Mouse (Mus musculus): Measurements from ENCODE around the gene Tns1. TPM values are rescaled to one million over a fixed set of nuclear protein-coding genes. Genes with fewer than 3 reads are reported as not detected.
A peak's percentile ranks its signal among the peaks of the same experiment; 100 is the strongest.

The Tns1 gene
- total RNA-seq, 2 experiments from 2014 or later: 294 to 305 TPM

DNA sequence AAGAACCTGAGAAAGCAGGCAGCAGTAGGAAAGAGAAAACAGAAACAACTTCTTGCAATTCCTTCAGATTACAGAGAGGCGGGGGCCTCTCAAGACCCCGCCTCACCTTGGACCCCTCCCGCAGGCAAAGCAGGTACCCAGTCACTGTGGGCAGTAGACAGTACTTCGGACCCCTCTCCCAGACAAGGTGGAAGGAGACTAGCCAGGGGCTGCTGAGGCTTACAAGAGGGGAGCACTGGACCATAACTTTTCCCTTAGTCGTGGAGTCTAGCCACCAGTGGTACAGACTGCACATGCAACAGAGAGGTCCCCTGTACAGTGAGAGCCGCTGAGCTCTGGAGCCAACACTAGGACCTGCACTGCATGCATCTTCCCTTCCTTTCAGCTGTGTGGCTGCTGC, 64.2 kb downstream of the Tns1 start:
- no peak for TF ChIP-seq CTCF (IDR thresholded peaks at IDR 0.05)
- no peak for DNase-seq
- intact Hi-C loops (cut with DNase I): no loop called here

DNA sequence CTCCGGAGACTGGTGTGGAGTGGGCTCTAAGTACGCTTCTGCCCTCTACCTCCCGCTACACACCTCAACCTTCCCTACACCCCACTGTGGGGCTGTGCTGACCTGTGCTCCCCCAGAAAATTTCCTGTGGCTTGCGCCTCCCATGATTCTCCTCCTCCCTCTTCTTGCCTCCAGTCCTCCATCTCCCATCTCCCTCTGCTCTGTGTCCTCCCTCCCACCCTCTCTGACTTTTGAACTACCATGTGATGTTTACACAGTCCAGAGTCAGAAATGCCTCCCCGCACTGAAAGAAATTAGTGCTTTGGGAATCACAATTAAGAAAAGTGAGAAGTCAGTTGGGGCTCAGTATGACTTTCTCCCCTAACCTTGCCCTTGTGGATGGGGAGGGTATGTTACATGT, 64.7 kb downstream of the Tns1 start:
- no peak overlapping the region for H3K4me3 ChIP-seq
- intact Hi-C loops (cut with DNase I): no loop called here
- no peak for DNase-seq
- TF ChIP-seq CTCF (IDR thresholded peaks at IDR 0.05): no peak
- no peak overlapping the region for H3K27ac ChIP-seq

More for the DNA sequence above, 64.2 kb downstream of the Tns1 start:
- Histone ChIP-seq H3K27ac (no peak overlapping the region), H3K4me3 (no peak overlapping the region)

DNA sequence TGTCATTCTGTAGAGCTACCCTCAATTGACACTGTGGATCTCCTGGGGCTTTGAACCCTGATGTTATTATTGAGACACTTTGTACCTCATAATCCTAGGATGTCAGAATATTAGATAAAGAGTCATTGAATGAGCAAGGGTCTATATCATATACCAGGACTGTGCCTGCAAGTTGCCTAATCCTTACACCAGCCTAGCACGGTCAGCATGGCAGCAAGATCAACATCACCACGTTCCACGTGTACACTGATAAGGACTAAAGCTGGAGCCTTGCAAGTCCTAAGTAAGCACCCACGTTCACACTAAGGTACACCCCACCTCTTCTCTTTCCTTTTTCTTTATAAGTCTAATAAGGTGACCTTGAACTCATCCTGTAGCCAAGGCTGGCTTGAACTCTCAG, 65.5 kb downstream of the Tns1 start:
- intact Hi-C loops (cut with DNase I): no loop called here
- Histone ChIP-seq H3K27ac (peak overlapping the region; percentile 20; the same call in 1 of the 2 replicates), H3K4me3 (no peak overlapping the region)
- no peak for DNase-seq
- TF ChIP-seq CTCF (IDR thresholded peaks at IDR 0.05): no peak

DNA sequence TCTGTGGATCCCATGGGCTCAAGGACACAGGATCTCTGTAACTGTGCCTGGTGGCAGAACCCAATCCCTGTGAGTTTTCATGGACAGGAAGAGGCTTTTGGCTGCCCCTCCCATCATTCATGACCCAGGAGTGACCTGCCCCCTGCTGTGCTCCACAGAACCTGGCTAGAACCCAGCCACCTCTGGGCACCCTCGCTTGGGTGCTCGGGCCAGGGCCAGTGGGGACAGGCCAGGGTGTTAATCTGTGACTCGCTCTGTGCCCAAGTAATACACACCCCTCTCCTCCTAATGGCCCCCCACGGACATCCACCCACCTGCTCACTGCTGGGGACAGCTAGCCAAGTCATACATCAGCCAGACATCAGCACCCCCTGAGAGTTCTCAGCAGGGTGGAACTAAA, 65.9 kb downstream of the Tns1 start:
- TF ChIP-seq CTCF (IDR thresholded peaks at IDR 0.05): no peak
- no peak for DNase-seq
- H3K4me3 ChIP-seq: no peak overlapping the region
- intact Hi-C loops (cut with DNase I): no loop called here
- peak overlapping the region; percentile 20; the same call in 1 of the 2 replicates for H3K27ac ChIP-seq

DNA sequence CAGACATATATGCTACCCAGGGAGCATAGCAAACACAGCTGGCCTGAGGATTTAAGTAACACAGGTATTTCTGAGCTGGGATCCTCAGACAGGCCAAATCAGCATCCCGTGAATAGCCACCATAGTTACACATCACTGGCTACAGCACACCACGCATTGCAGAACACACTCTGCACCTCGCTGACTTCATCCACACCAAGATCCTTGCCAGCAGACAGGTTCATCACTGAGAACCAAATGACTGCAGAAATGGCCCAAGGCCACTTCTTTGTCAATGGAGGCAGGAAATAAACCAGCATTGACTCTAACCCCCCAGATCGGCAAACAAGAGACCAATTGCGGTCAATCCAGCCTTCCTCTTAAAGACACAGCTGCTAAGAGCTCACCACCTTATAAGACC, 66.7 kb downstream of the Tns1 start:
- TF ChIP-seq CTCF (IDR thresholded peaks at IDR 0.05): no peak
- intact Hi-C loops (cut with DNase I): no loop called here
- Histone ChIP-seq H3K27ac (peak overlapping the region; percentile 0; the same call in 1 of the 2 replicates), H3K4me3 (no peak overlapping the region)
- DNase-seq: no peak

DNA sequence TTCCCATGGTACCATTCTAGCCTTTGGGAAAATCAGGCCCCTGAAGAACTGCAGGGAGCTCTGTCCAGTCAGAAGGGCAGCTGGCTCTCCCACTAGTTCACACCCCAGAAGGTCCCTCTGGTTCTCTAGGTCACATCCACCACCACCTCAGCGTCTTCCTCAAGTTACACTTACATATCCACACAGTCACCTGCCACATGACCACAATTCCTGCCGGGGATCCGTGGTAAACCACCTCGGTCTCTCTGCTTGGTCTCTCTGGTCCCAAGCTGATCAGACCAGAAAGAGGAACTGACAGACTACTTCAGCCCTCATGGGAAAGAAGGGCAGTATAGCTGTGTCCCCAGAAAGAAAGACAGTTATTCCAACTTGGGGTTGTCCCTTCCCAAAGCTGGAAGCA, 68.7 kb downstream of the Tns1 start:
- no peak for TF ChIP-seq CTCF (IDR thresholded peaks at IDR 0.05)
- no peak for DNase-seq
- Histone ChIP-seq H3K27ac (0 out of 2 replicates have a peak overlapping the region, but pooled peaks have one; percentile 20), H3K4me3 (no peak overlapping the region)
- intact Hi-C loops (cut with DNase I): no loop called here

DNA sequence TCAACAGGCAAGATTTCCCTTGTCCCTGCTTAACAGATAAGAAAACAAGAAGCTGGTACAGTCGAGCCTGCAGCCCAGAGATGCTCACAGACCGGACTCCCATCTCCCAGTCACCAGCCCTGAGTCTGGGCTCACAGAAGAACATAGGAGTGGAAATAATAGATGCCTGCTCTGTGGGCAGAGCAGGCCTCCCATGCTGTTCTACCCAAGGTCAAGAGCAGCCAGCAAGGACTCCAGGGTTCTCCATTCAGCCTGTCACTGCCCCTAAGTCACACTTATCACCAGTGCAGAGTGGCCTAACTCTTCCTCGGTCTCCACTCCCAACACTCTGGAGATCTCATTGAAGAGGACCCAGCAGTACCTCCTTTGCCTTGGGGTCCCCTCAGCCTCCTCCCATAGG, 69.8 kb downstream of the Tns1 start:
- intact Hi-C loops (cut with DNase I): no loop called here
- TF ChIP-seq CTCF (IDR thresholded peaks at IDR 0.05): no peak
- H3K27ac ChIP-seq: 0 out of 2 replicates have a peak overlapping the region, but pooled peaks have one; percentile 12
- no peak overlapping the region for H3K4me3 ChIP-seq
- DNase-seq: no peak

DNA sequence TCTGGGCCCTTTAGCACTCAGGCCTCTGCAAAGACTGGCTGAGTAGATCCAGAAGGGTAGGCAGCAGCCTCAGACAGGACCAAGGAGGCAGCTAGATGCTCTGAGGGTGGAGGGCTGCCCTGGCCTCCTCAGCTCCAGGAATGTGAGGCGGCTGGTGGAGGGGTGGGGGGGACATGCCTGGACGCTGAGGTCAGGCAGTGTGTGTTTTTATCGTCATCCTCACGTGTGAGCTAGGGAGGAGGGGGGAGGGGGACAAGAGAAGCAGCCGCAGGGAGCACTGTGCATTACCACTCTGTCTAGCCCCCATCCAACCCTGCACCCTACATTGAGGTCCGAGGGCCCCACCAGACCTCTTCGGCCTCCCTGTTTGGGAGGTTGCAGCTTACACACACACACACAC, 70.2 kb downstream of the Tns1 start:
- DNase-seq: no peak
- intact Hi-C loops (cut with DNase I): no loop called here
- TF ChIP-seq CTCF (IDR thresholded peaks at IDR 0.05): no peak
- Histone ChIP-seq H3K4me3 (no peak overlapping the region), H3K27ac (0 out of 2 replicates have a peak overlapping the region, but pooled peaks have one; percentile 8)

DNA sequence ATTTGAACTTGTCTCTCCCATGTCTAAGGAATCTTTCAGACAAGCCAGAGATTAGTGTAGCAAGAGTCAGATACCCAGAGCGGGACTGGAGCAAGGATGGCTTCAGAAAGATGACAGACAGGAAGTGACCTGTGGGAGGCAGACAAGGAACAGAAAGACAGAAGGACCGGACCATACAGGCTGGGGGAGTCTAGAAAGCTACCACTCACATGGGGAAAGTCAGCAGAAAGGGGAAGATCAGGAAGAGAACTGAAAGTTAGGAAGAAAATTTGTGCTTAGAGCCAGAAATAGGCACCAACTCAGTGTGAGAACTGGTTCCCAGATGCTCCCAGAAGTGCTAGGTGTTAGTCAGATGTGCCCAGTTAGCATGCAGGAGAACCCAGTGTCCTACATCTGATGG, 71.2 kb downstream of the Tns1 start:
- no peak for TF ChIP-seq CTCF (IDR thresholded peaks at IDR 0.05)
- intact Hi-C loops (cut with DNase I): no loop called here
- no peak overlapping the region for H3K4me3 ChIP-seq
- no peak overlapping the region for H3K27ac ChIP-seq
- DNase-seq: no peak

DNA sequence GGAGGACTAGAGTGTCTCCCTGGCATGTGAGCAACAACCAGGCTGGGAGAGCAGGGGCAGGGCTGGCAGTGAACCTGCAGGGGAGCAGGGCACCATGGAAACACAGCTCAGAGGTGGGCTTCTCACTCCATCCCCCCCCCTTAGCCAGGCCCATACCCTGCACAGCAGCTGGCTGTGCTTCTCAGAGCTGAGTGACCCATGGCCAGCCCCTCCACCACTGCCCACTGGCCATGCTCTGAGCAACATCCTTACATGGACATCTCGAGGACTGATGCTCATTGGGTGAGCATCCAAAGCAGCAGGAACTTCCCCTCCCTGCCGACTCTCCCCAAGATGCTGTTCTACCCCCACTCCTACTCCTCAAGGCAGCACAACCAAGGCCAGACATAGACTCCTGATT, 72.9 kb downstream of the Tns1 start:
- TF ChIP-seq CTCF (IDR thresholded peaks at IDR 0.05): no peak
- DNase-seq: no peak
- H3K4me3 ChIP-seq: no peak overlapping the region
- H3K27ac ChIP-seq: no peak overlapping the region
- intact Hi-C loops (cut with DNase I): no loop called here

DNA sequence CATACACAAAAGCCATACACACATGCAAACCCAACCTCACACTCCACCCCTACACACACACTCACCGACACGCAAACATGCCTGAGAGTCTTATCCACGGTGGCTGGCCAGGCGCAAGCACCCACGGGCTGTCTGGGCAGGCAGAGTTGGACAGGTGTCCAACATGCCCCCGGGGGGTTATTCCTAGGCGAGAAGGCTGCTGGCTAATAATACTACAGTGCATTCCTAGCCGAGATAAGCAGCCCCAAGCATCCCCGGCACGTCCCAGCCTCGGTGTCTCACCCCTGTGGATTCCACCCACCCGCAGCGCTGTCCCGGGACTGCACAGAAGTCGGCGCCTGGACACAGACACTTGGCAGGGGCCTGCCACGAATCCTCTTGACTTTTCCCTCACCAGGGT, 74.8 kb downstream of the Tns1 start:
- no peak overlapping the region for H3K4me3 ChIP-seq

DNA sequence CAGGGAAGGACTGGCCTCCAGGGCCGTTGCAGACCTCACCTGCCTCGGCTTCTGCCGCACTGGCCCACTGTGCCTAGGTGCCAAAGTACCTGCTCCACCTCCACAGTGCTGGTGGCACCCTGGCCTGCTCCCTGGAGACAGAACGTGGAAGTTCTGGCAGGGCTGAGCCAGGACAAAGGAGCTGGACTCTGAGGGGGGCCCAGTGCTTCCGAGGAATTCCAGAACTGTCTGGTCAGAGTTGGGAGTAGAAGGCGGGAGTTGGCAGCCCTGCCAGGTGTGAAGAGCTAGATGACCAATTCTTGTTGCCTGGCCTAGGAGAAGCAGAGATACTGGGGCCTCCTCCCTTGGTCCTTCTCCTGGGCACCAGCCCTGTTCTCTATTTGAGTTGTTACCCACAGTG, 76.5 kb downstream of the Tns1 start:
- no peak for TF ChIP-seq CTCF (IDR thresholded peaks at IDR 0.05)
- no peak for DNase-seq
- peak overlapping the region; percentile 48 for H3K27ac ChIP-seq
- intact Hi-C loops (cut with DNase I): no loop called here
- no peak overlapping the region for H3K4me3 ChIP-seq

More for the DNA sequence above, 74.8 kb downstream of the Tns1 start:
- DNase-seq: no peak
- no peak for TF ChIP-seq CTCF (IDR thresholded peaks at IDR 0.05)
- intact Hi-C loops (cut with DNase I): no loop called here
- H3K27ac ChIP-seq: peak overlapping the region; percentile 16; the same call in 1 of the 2 replicates

DNA sequence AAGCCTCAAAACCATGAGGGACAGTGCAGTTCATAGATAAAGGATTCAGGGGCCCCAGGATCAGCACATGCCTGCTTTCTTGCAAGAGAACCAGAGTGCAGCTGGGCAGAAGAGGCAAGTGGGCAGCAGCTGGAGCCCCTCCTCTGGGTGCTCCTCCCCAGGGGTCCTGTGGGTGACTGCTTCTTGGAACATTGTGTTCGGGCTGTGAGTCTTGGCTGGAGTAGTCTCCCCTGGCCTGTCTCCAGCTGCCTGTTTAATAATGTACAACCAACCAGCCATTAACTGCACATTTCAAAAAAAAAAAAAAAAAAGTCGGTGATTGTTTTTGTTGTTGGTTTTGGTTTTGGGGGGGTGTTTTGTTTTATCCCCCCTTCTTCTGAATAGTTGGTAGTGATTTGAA, 76.9 kb downstream of the Tns1 start:
- TF ChIP-seq CTCF (IDR thresholded peaks at IDR 0.05): no peak
- Histone ChIP-seq H3K27ac (peak overlapping the region; percentile 48), H3K4me3 (no peak overlapping the region)
- DNase-seq: no peak
- intact Hi-C loops (cut with DNase I): no loop called here

DNA sequence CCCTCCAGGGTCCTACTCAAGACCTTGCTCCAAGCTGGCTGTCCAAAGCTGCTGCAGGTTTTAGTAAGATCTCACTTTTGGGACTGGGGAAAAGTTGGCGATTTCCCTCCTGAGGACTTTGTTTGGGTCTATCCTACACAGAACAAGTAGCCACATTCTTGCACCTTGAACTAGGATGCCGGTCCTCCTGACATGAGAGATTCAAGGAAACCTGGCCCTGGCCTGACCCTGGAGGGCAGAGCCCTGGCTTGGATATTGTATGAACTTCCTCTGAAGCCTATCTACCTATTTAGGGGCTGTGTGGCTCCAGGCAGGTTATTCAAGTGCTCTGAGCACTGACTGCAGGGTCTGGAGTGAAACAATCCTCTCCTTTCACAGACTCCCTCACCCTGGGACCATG, 79.2 kb downstream of the Tns1 start:
- no peak for DNase-seq
- Histone ChIP-seq H3K27ac (peak overlapping the region; percentile 69), H3K4me3 (no peak overlapping the region)
- no peak for TF ChIP-seq CTCF (IDR thresholded peaks at IDR 0.05)
- intact Hi-C loops (cut with DNase I): no loop called here
